Mouse (Mus musculus): ENCODE results near the gene Spred1. TPM values are rescaled to one million over a fixed set of nuclear protein-coding genes. Genes with fewer than 3 reads are reported as not detected.

The Spred1 gene
- total and polyA plus RNA-seq, 2 experiments from 2014 or later: 5.2 to 13.6 TPM

GRCm38 (mm10) chr2:117097305-117097704, 23.9 kb upstream of the Spred1 start:
- TF ChIP-seq CTCF (IDR thresholded peaks at IDR 0.05; ENCODE audit: low read depth) (no peak), EP300 (IDR thresholded peaks at IDR 0.05; ENCODE audit: low read depth) (no peak)
- no peaks in the 10 kb centered on the region for H3K27me3 ChIP-seq (ENCODE audit: control insufficient read depth, insufficient read depth, low read length)
- no peak overlapping the region for H3K4me2 ChIP-seq (ENCODE audit: low read depth, low read length)
- H3K9me3 ChIP-seq (replicated peaks; ENCODE audit: control insufficient read depth, low read length): no peaks in the 10 kb centered on the region
- WGBS: 34% methylated on average over 5 of the region's 5 CpGs
- H3K4me3 ChIP-seq (ENCODE audit: low read depth, low read length): no peak overlapping the region
- H3K36me3 ChIP-seq (replicated peaks; ENCODE audit: control insufficient read depth, insufficient read depth, low read length): no peaks in the 10 kb centered on the region
- DNase-seq (ENCODE audit: low spot score) (no peak), ATAC-seq (ENCODE audit: insufficient read depth, low read depth) (no peak)
- no peak overlapping the region for H3K9ac ChIP-seq (replicated peaks; ENCODE audit: low read depth, low read length)
- peaks cover 34% of the 10 kb centered on the region for H3K4me1 ChIP-seq (ENCODE audit: control insufficient read depth, insufficient read depth)
- no peak overlapping the region for H3K27ac ChIP-seq (ENCODE audit: low read depth)

- TF ChIP-seq CTCF (IDR thresholded peaks at IDR 0.05; ENCODE audit: low read depth): no peak
- peak overlapping the region; percentile 48 for H3K4me2 ChIP-seq (ENCODE audit: low read depth, low read length)
- WGBS: 5% methylated on average over 10 of the region's 10 CpGs
- no peak overlapping the region for H3K9ac ChIP-seq (replicated peaks; ENCODE audit: low read depth, low read length)
- no peaks in the 10 kb centered on the region for H3K36me3 ChIP-seq (replicated peaks; ENCODE audit: control insufficient read depth, insufficient read depth, low read length)
- DNase-seq (ENCODE audit: low spot score): no peak
- H3K4me3 ChIP-seq (ENCODE audit: low read depth, low read length): no peak overlapping the region
- H3K4me1 ChIP-seq (ENCODE audit: control insufficient read depth, insufficient read depth): peaks cover 24% of the 10 kb centered on the region
- H3K9me3 ChIP-seq (replicated peaks; ENCODE audit: control insufficient read depth, low read length): no peaks in the 10 kb centered on the region
- no peaks in the 10 kb centered on the region for H3K27me3 ChIP-seq (ENCODE audit: control insufficient read depth, insufficient read depth, low read length)
- no peak overlapping the region; the same call in 1 of the 2 replicates for H3K27ac ChIP-seq (ENCODE audit: low read depth)
- no peak for ATAC-seq (ENCODE audit: insufficient read depth, low read depth)
These were observed 21.9 kb upstream of the Spred1 start for GRCm38 (mm10) chr2:117099316-117099715.

GRCm38 (mm10) chr2:117103461-117103860, 17.7 kb upstream of the Spred1 start:
- 34% methylated on average over 4 of the region's 4 CpGs for WGBS
- Histone ChIP-seq H3K27ac (ENCODE audit: low read depth) (no peak overlapping the region), H3K4me3 (ENCODE audit: low read depth, low read length) (no peak overlapping the region), H3K9ac (replicated peaks; ENCODE audit: low read depth, low read length) (no peak overlapping the region), H3K36me3 (replicated peaks; ENCODE audit: control insufficient read depth, insufficient read depth, low read length) (no peaks in the 10 kb centered on the region), H3K9me3 (replicated peaks; ENCODE audit: control insufficient read depth, low read length) (no peaks in the 10 kb centered on the region), H3K4me1 (ENCODE audit: control insufficient read depth, insufficient read depth) (peaks cover 20% of the 10 kb centered on the region), H3K27me3 (ENCODE audit: control insufficient read depth, insufficient read depth, low read length) (no peaks in the 10 kb centered on the region), H3K4me2 (ENCODE audit: low read depth, low read length) (no peak overlapping the region)
- ATAC-seq (ENCODE audit: insufficient read depth, low read depth) (no peak), DNase-seq (ENCODE audit: low spot score) (no peak)
- TF ChIP-seq CTCF (IDR thresholded peaks at IDR 0.05; ENCODE audit: low read depth) (no peak), EP300 (IDR thresholded peaks at IDR 0.05; ENCODE audit: low read depth) (no peak)

GRCm38 (mm10) chr2:117105407-117105806, 15.8 kb upstream of the Spred1 start:
- H3K4me3 ChIP-seq (ENCODE audit: low read depth, low read length): no peak overlapping the region
- DNase-seq (ENCODE audit: low spot score) (no peak), ATAC-seq (ENCODE audit: insufficient read depth, low read depth) (no peak)
- no peak overlapping the region for H3K9ac ChIP-seq (replicated peaks; ENCODE audit: low read depth, low read length)
- H3K4me2 ChIP-seq (ENCODE audit: low read depth, low read length): no peak overlapping the region
- no peaks in the 10 kb centered on the region for H3K27me3 ChIP-seq (ENCODE audit: control insufficient read depth, insufficient read depth, low read length)
- WGBS: 80% methylated on average over 7 of the region's 7 CpGs
- peaks cover 6% of the 10 kb centered on the region; the same call in 1 of the 2 replicates for H3K4me1 ChIP-seq (ENCODE audit: control insufficient read depth, insufficient read depth)
- H3K9me3 ChIP-seq (replicated peaks; ENCODE audit: control insufficient read depth, low read length): no peaks in the 10 kb centered on the region
- no peaks in the 10 kb centered on the region for H3K36me3 ChIP-seq (replicated peaks; ENCODE audit: control insufficient read depth, insufficient read depth, low read length)
- no peak overlapping the region for H3K27ac ChIP-seq (ENCODE audit: low read depth)
- TF ChIP-seq EP300 (IDR thresholded peaks at IDR 0.05; ENCODE audit: low read depth) (no peak), CTCF (IDR thresholded peaks at IDR 0.05; ENCODE audit: low read depth) (no peak)

GRCm38 (mm10) chr2:117108059-117108458, 13.1 kb upstream of the Spred1 start:
- Histone ChIP-seq H3K27ac (ENCODE audit: low read depth) (no peak overlapping the region), H3K4me1 (ENCODE audit: control insufficient read depth, insufficient read depth) (peaks cover 6% of the 10 kb centered on the region; the same call in 1 of the 2 replicates), H3K9me3 (replicated peaks; ENCODE audit: control insufficient read depth, low read length) (no peaks in the 10 kb centered on the region), H3K9ac (replicated peaks; ENCODE audit: low read depth, low read length) (no peak overlapping the region), H3K36me3 (replicated peaks; ENCODE audit: control insufficient read depth, insufficient read depth, low read length) (no peaks in the 10 kb centered on the region), H3K4me3 (ENCODE audit: low read depth, low read length) (no peak overlapping the region), H3K27me3 (ENCODE audit: control insufficient read depth, insufficient read depth, low read length) (no peaks in the 10 kb centered on the region), H3K4me2 (ENCODE audit: low read depth, low read length) (no peak overlapping the region)
- ATAC-seq (ENCODE audit: insufficient read depth, low read depth): no peak
- WGBS: 57% methylated on average over 4 of the region's 4 CpGs
- DNase-seq (ENCODE audit: low spot score): no peak
- TF ChIP-seq CTCF (IDR thresholded peaks at IDR 0.05; ENCODE audit: low read depth) (no peak), EP300 (IDR thresholded peaks at IDR 0.05; ENCODE audit: low read depth) (no peak)

GRCm38 (mm10) chr2:117109296-117109695, 11.9 kb upstream of the Spred1 start:
- TF ChIP-seq CTCF (IDR thresholded peaks at IDR 0.05; ENCODE audit: low read depth) (no peak), EP300 (IDR thresholded peaks at IDR 0.05; ENCODE audit: low read depth) (no peak)

More at GRCm38 (mm10) chr2:117109296-117109695, 11.9 kb upstream of the Spred1 start:
- DNase-seq (ENCODE audit: low spot score) (no peak), ATAC-seq (ENCODE audit: insufficient read depth, low read depth) (no peak)
- Histone ChIP-seq H3K4me3 (ENCODE audit: low read depth, low read length) (no peak overlapping the region), H3K4me2 (ENCODE audit: low read depth, low read length) (no peak overlapping the region), H3K27me3 (ENCODE audit: control insufficient read depth, insufficient read depth, low read length) (no peaks in the 10 kb centered on the region), H3K27ac (ENCODE audit: low read depth) (no peak overlapping the region), H3K36me3 (replicated peaks; ENCODE audit: control insufficient read depth, insufficient read depth, low read length) (no peaks in the 10 kb centered on the region), H3K9me3 (replicated peaks; ENCODE audit: control insufficient read depth, low read length) (no peaks in the 10 kb centered on the region), H3K4me1 (ENCODE audit: control insufficient read depth, insufficient read depth) (peaks cover 8% of the 10 kb centered on the region; the same call in 1 of the 2 replicates), H3K9ac (replicated peaks; ENCODE audit: low read depth, low read length) (no peak overlapping the region)
- WGBS: 39% methylated on average over 2 of the region's 2 CpGs
